Mouse (Mus musculus) midbrain, embryonic 10.5 days (tissue): ENCODE results near the gene Serpinb1a. TPM values are rescaled to one million over a fixed set of nuclear protein-coding genes. Genes with fewer than 3 reads are reported as not detected.

Source experiments
- DNase-seq: peaks from one replicate; pipeline ENCODE4 v3.0.0-alpha.2; 2017; ENCODE audit warnings: low spot score
- H3K27ac ChIP-seq: fragments of 300-500 bp; sonication (generic); replicated peaks from 2 replicates; pipeline ENCODE4 v1.5.1; 2016; ENCODE audit warnings: mild to moderate bottlenecking
- H3K27me3 ChIP-seq: fragments of 300-500 bp; sonication (generic); 2 replicates; pipeline ENCODE4 v1.6.1; 2016; ENCODE audit warnings: low read depth, mild to moderate bottlenecking; ENCODE audit not compliant: poor library complexity, severe bottlenecking
- H3K36me3 ChIP-seq: fragments of 300-500 bp; sonication (generic); 2 replicates; pipeline ENCODE4 v1.6.1; 2016; ENCODE audit warnings: mild to moderate bottlenecking, moderate library complexity
- H3K4me1 ChIP-seq: fragments of 300-500 bp; sonication (generic); 2 replicates; pipeline ENCODE4 v1.6.1; 2016
- H3K4me3 ChIP-seq: fragments of 300-500 bp; sonication (generic); 2 replicates; pipeline ENCODE4 v1.5.1; 2016; ENCODE audit warnings: mild to moderate bottlenecking, moderate library complexity
- H3K9me3 ChIP-seq: fragments of 300-500 bp; sonication (generic); replicated peaks from 2 replicates; pipeline ENCODE4 v1.6.1; 2016; ENCODE audit warnings: mild to moderate bottlenecking
- WGBS: fragments of 180-500 bp; shearing (Covaris S2); methylation state at CpG from one replicate; pipeline ENCODE4 v1.1.7; 2016; 5-methylcytosine and 5-hydroxymethylcytosine counted together
- polyA plus RNA-seq: library from polyadenylated mRNA; unstranded; fragments of >200 nt; fragmentation: Nextera tagmentation; extraction: Ambion mirVana; gene quantifications from 2 replicates; pipeline ENCODE4 v1.2.1, GENCODE M21; 2016

The Serpinb1a gene
- polyA plus RNA-seq, 1 experiment from 2014 or later = 1.1 TPM

- H3K4me1 ChIP-seq = peaks cover 8% of the 10 kb centered on the region
- no peak for DNase-seq
- no peaks in the 10 kb centered on the region for H3K36me3 ChIP-seq
- H3K27ac ChIP-seq = no peak overlapping the region
- H3K4me3 ChIP-seq = no peak overlapping the region
- no peaks in the 10 kb centered on the region for H3K9me3 ChIP-seq
- peaks cover 59% of the 10 kb centered on the region for H3K27me3 ChIP-seq
Observed at GRCm38 (mm10) chr13:32863456-32863855, 12.5 kb upstream of the Serpinb1a start.

DNA sequence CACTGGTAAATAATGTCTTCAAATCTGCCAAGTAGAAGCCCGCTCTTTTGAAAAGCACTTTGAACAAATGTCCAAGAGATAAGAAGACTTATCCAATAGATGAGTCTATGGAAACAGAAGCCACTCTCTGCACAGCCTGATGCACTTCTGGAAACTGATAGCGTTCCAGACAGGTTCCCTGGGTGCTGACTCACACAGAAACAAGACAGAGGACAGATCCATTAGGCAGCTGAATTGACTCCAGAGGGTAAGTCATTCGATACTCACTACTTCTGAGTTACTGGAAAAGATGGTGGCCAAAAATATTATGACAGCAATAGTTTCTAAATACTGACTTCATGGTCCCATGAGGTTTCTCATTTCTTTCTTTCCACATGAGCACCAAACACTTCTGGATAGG is 9.8 kb upstream of the Serpinb1a start:
- WGBS = 81% methylated on average over 3 of the region's 3 CpGs

DNA sequence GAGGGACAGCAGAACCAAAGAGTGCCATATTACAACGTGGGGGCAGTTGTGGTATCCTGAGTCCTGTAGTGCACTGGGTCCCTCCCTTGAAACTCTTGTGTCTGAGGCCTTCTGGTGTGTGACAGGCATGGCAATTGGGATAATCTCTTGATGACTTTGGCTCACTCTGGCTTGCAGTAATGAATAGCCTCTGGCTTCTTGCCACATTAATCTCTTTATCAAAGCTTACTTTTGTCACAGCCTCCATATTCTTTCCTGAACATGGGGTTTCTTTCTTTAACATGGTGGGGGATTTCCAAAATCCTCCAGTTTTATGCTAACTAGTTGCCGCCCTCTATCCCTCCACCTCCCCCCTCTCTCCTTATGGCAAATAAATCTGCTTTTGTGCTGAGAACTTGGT is 2.1 kb upstream of the Serpinb1a start:
- peaks cover 64% of the 10 kb centered on the region for H3K27me3 ChIP-seq
- WGBS = 43% methylated on average over 2 of the region's 2 CpGs
- no peak overlapping the region for H3K27ac ChIP-seq
- H3K4me1 ChIP-seq = peaks cover 17% of the 10 kb centered on the region
- H3K36me3 ChIP-seq = no peaks in the 10 kb centered on the region
- peak; percentile 42 for DNase-seq
- no peaks in the 10 kb centered on the region for H3K9me3 ChIP-seq
- no peak overlapping the region for H3K4me3 ChIP-seq

More for the DNA sequence above, 9.8 kb upstream of the Serpinb1a start:
- no peak for DNase-seq
- Histone ChIP-seq H3K27ac (no peak overlapping the region), H3K27me3 (peaks cover 74% of the 10 kb centered on the region), H3K36me3 (no peaks in the 10 kb centered on the region), H3K4me3 (no peak overlapping the region), H3K9me3 (no peaks in the 10 kb centered on the region), H3K4me1 (no peaks in the 10 kb centered on the region)

GRCm38 (mm10) chr13:32852539-32852938 is 1.6 kb upstream of the Serpinb1a start:
- no peak for DNase-seq
- no peak overlapping the region for H3K4me3 ChIP-seq
- 85% methylated on average over 4 of the region's 4 CpGs for WGBS
- H3K4me1 ChIP-seq = peaks cover 17% of the 10 kb centered on the region
- peaks cover 61% of the 10 kb centered on the region for H3K27me3 ChIP-seq
- no peak overlapping the region; the same call in 1 of the 2 replicates for H3K27ac ChIP-seq
- H3K36me3 ChIP-seq = no peaks in the 10 kb centered on the region
- H3K9me3 ChIP-seq = no peaks in the 10 kb centered on the region

- 10% methylated on average over 7 of the region's 7 CpGs for WGBS
- peak; percentile 34 for DNase-seq
- peaks cover 56% of the 10 kb centered on the region for H3K27me3 ChIP-seq
- no peak overlapping the region for H3K27ac ChIP-seq
- H3K36me3 ChIP-seq = no peaks in the 10 kb centered on the region
- no peak overlapping the region for H3K4me3 ChIP-seq
- peaks cover 17% of the 10 kb centered on the region for H3K4me1 ChIP-seq
- H3K9me3 ChIP-seq = no peaks in the 10 kb centered on the region
Observed at GRCm38 (mm10) chr13:32851967-32852366, 982 bp upstream of the Serpinb1a start.

DNA sequence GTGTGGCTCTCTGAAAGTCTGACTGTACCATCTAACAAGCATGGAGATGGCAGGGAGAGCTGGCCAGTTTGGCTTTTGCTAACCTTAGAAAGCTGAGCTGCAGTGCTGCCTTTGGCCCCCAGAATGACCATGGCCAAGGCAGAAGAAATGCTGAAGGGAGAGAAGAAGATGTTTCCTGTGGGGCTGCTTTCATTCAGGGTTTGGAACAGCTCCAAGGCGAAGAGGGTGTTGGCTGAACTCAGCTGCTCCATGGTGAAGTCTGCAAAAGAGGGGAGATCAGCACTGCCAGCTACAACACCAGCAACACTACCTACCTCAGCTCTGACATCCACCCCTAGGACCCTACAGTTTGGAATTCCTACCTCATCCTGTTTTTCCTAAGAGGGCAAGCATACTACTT is 829 bp downstream of the Serpinb1a start:
- no peak for DNase-seq
- H3K4me1 ChIP-seq = peaks cover 17% of the 10 kb centered on the region
- 67% methylated on average over 1 of the region's 1 CpGs for WGBS
- no peak overlapping the region for H3K27ac ChIP-seq
- H3K27me3 ChIP-seq = peaks cover 38% of the 10 kb centered on the region
- H3K36me3 ChIP-seq = no peaks in the 10 kb centered on the region
- H3K9me3 ChIP-seq = no peaks in the 10 kb centered on the region
- no peak overlapping the region for H3K4me3 ChIP-seq

- Histone ChIP-seq H3K27ac (no peak overlapping the region), H3K36me3 (no peaks in the 10 kb centered on the region), H3K9me3 (no peaks in the 10 kb centered on the region), H3K27me3 (peaks cover 33% of the 10 kb centered on the region), H3K4me3 (no peak overlapping the region), H3K4me1 (peaks cover 17% of the 10 kb centered on the region)
- DNase-seq = no peak
Observed at GRCm38 (mm10) chr13:32849531-32850123, 1.4 kb downstream of the Serpinb1a start.

- no peak for DNase-seq
- peaks cover 29% of the 10 kb centered on the region for H3K27me3 ChIP-seq
- peaks cover 17% of the 10 kb centered on the region for H3K4me1 ChIP-seq
- no peak overlapping the region for H3K27ac ChIP-seq
- no peaks in the 10 kb centered on the region for H3K36me3 ChIP-seq
- H3K9me3 ChIP-seq = no peaks in the 10 kb centered on the region
- WGBS = 81% methylated on average over 4 of the region's 4 CpGs
- no peak overlapping the region for H3K4me3 ChIP-seq
Observed at GRCm38 (mm10) chr13:32849092-32849491, 1.9 kb downstream of the Serpinb1a start.

- Histone ChIP-seq H3K9me3 (no peaks in the 10 kb centered on the region), H3K36me3 (no peaks in the 10 kb centered on the region), H3K4me3 (no peak overlapping the region), H3K27ac (no peak overlapping the region), H3K27me3 (peaks cover 29% of the 10 kb centered on the region), H3K4me1 (peaks cover 9% of the 10 kb centered on the region; the same call in 1 of the 2 replicates)
- DNase-seq = no peak
Observed at GRCm38 (mm10) chr13:32846221-32846620, 4.8 kb downstream of the Serpinb1a start.

DNA sequence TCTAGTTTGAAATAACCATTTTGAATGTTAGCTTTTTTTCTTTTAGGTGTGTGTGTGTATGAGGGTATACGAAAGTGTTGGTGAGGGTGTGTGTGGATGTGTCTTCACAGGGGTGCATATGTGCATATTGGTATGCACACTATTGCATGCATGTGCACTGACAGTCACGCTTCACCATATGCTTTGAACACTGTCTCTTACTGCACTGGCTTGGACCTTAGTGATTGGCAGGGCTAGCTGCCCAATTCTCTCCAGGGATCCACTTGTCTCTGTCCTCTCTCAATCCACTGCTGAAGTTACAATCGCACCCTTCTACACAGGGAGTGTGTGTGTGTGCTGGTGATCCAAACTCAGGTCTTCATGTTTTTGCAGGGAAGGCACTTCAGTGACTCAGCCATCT is 9.6 kb downstream of the Serpinb1a start:
- Histone ChIP-seq H3K9me3 (no peaks in the 10 kb centered on the region), H3K36me3 (no peaks in the 10 kb centered on the region), H3K4me3 (no peak overlapping the region), H3K4me1 (peaks cover 5% of the 10 kb centered on the region; the same call in 1 of the 2 replicates), H3K27me3 (no peaks in the 10 kb centered on the region), H3K27ac (no peak overlapping the region)
- WGBS = 88% methylated on average over 3 of the region's 3 CpGs
- DNase-seq = no peak

DNA sequence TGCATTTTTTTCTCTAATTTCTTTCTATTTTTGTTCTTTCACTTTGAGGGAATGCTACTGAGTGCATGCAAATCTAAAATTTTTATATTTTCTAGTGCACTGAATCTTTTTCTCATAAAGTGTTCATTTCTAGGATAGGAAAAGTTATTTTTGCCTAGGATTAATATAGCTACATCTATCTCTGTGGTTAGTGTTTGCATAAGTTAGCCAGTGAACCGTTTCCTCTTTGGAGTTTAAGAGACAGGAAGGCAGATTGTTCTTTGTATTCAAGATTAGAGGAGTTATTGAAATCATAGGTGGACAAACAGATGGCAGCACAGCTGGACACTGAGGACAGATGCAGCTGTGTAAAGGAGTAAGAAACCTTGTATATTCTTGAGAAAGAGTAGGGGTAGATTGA is 11.7 kb downstream of the Serpinb1a start:
- no peaks in the 10 kb centered on the region for H3K36me3 ChIP-seq
- no peak overlapping the region for H3K27ac ChIP-seq
- H3K4me1 ChIP-seq = peaks cover 5% of the 10 kb centered on the region; the same call in 1 of the 2 replicates
- no peaks in the 10 kb centered on the region for H3K9me3 ChIP-seq
- 66% methylated on average over 1 of the region's 1 CpGs for WGBS
- no peak for DNase-seq
- H3K27me3 ChIP-seq = no peaks in the 10 kb centered on the region
- H3K4me3 ChIP-seq = no peak overlapping the region

GRCm38 (mm10) chr13:32834513-32834912 is 16.5 kb downstream of the Serpinb1a start:
- Histone ChIP-seq H3K9me3 (no peaks in the 10 kb centered on the region), H3K36me3 (no peaks in the 10 kb centered on the region), H3K27ac (no peak overlapping the region), H3K4me1 (no peaks in the 10 kb centered on the region), H3K27me3 (no peaks in the 10 kb centered on the region), H3K4me3 (no peak overlapping the region)
- DNase-seq = no peak
- 94% methylated on average over 5 of the region's 5 CpGs for WGBS

GRCm38 (mm10) chr13:32833237-32833636 is 17.7 kb downstream of the Serpinb1a start:
- Histone ChIP-seq H3K9me3 (no peaks in the 10 kb centered on the region), H3K27ac (no peak overlapping the region), H3K4me3 (no peak overlapping the region), H3K36me3 (no peaks in the 10 kb centered on the region), H3K4me1 (no peaks in the 10 kb centered on the region), H3K27me3 (no peaks in the 10 kb centered on the region)
- DNase-seq = no peak
- 85% methylated on average over 6 of the region's 6 CpGs for WGBS

DNA sequence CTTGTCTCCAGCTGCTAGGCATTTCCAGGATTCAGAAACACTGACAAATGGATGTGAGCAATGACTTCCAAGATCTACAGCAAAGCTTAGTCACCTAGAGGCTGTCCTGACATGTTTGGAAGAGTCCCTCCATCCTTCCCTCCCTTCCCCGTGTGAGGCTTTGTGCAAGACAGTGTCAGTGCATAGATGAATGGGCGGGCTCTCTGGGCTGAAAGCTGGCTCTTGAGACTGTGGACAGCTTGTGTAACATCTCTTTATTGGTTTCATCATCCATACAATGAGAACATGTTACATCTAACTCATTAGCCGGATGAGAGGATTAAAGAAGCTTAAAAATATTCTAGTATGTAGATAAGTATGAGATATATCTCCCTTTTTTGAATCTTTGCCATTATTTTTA is 18.2 kb downstream of the Serpinb1a start:
- Histone ChIP-seq H3K36me3 (no peaks in the 10 kb centered on the region), H3K4me3 (no peak overlapping the region), H3K9me3 (no peaks in the 10 kb centered on the region), H3K4me1 (no peaks in the 10 kb centered on the region), H3K27ac (no peak overlapping the region), H3K27me3 (no peaks in the 10 kb centered on the region)
- no peak for DNase-seq
- WGBS = 78% methylated on average over 3 of the region's 3 CpGs
